Mouse (Mus musculus) olfactory bulb, adult 2 months (tissue): ENCODE measurements around the gene Grin3b. TPM values are rescaled to one million over a fixed set of nuclear protein-coding genes. Genes with fewer than 3 reads are reported as not detected.

ENCODE experiments used
- H3K27ac ChIP-seq: fragments of 200-500 bp; 2 replicates; pipeline ENCODE4 v1.5.1; 2012; ENCODE audit warnings: low read depth, low read length; ENCODE audit not compliant: insufficient read depth
- H3K4me1 ChIP-seq: fragments of 200-500 bp; 2 replicates; pipeline ENCODE4 v1.6.1; 2012; ENCODE audit warnings: low read length; ENCODE audit not compliant: control insufficient read depth, insufficient read depth
- H3K4me3 ChIP-seq: fragments of 200-500 bp; 2 replicates; pipeline ENCODE4 v1.5.1; 2012; ENCODE audit warnings: mild to moderate bottlenecking, low read depth, low read length, moderate library complexity; ENCODE audit not compliant: insufficient read depth
- CTCF ChIP-seq: fragments of 200-500 bp; IDR thresholded peaks from 2 replicates; pipeline ENCODE4 v1.5.1; 2012; ENCODE audit warnings: low read depth, mild to moderate bottlenecking, low read length, moderate library complexity; ENCODE audit not compliant: insufficient read depth
- POLR2A ChIP-seq: fragments of 200-500 bp; IDR thresholded peaks from 2 replicates; pipeline ENCODE4 v1.6.1; 2012; ENCODE audit warnings: mild to moderate bottlenecking, low read depth, low read length, moderate library complexity; ENCODE audit not compliant: insufficient read depth
- WGBS: fragments of 180-500 bp; shearing (Covaris S2); methylation state at CpG from one replicate; pipeline ENCODE4 v1.1.7; 2018; 5-methylcytosine and 5-hydroxymethylcytosine counted together
- polyA plus RNA-seq: library from polyadenylated mRNA; stranded (reverse); fragments of >200 nt; gene quantifications from 2 replicates; pipeline ENCODE4 v1.2.4, GENCODE M21; 2012; ENCODE audit warnings: low replicate concordance; ENCODE audit not compliant: missing spikeins, insufficient read depth, insufficient read length

Gene Grin3b
- polyA plus RNA-seq, 1 experiment: not detected

- WGBS: 6% methylated on average over 49 of the region's 49 CpGs
- H3K4me1 ChIP-seq: peaks cover 49% of the 10 kb centered on the region
- peak within 1 kb of the TSS; percentile 73 for H3K4me3 ChIP-seq
- H3K27ac ChIP-seq: peak within 1 kb of the TSS; percentile 98
- TF ChIP-seq CTCF (peak; percentile 67), POLR2A (peak; percentile 23; the same call in 1 of the 2 replicates)
These were observed 13.8 kb downstream of the Grin3b start, which contains the start of gene Tmem259 for GRCm38 (mm10) chr10:79984195-79984816. Gene Tmem259, minus strand, starts transcription at chr10:79984330.

- peak overlapping the region; percentile 98 for H3K27ac ChIP-seq
- WGBS: under 1% methylated on average over 22 of the region's 22 CpGs
- no peak; the same call in 1 of the 2 replicates for TF ChIP-seq POLR2A
- TF ChIP-seq CTCF: peak; percentile 4; the same call in 1 of the 2 replicates
- H3K4me1 ChIP-seq: peaks cover 47% of the 10 kb centered on the region
- H3K4me3 ChIP-seq: peak overlapping the region; percentile 73
These were observed 14.4 kb downstream of the Grin3b start for GRCm38 (mm10) chr10:79984871-79985270.

- peak overlapping the region; percentile 73 for H3K4me3 ChIP-seq
- 2% methylated on average over 35 of the region's 35 CpGs for WGBS
- peaks cover 46% of the 10 kb centered on the region for H3K4me1 ChIP-seq
- 0 out of 2 replicates have a peak, but pooled peaks have one; percentile 15 for TF ChIP-seq POLR2A
- TF ChIP-seq CTCF: no peak
- H3K27ac ChIP-seq: peak overlapping the region; percentile 95
These were observed 15.1 kb downstream of the Grin3b start for GRCm38 (mm10) chr10:79985334-79986231.

- peak overlapping the region; percentile 49 for H3K4me3 ChIP-seq
- WGBS: 26% methylated on average over 6 of the region's 6 CpGs
- H3K27ac ChIP-seq: peak overlapping the region; percentile 95
- peaks cover 39% of the 10 kb centered on the region for H3K4me1 ChIP-seq
- no peak for TF ChIP-seq CTCF
- TF ChIP-seq POLR2A: no peak
These were observed 15.8 kb downstream of the Grin3b start for GRCm38 (mm10) chr10:79986232-79986878.

GRCm38 (mm10) chr10:79986963-79987362, 16.4 kb downstream of the Grin3b start:
- Histone ChIP-seq H3K4me1 (peaks cover 35% of the 10 kb centered on the region), H3K27ac (no peak overlapping the region), H3K4me3 (no peak overlapping the region)
- TF ChIP-seq CTCF (peak; percentile 90), POLR2A (no peak)
- WGBS: 5% methylated on average over 11 of the region's 11 CpGs

GRCm38 (mm10) chr10:79987771-79988505, 17.4 kb downstream of the Grin3b start:
- WGBS: 19% methylated on average over 27 of the region's 27 CpGs
- Histone ChIP-seq H3K4me1 (peaks cover 27% of the 10 kb centered on the region), H3K27ac (no peak overlapping the region), H3K4me3 (peak overlapping the region; percentile 38)
- TF ChIP-seq CTCF (no peak), POLR2A (no peak)

GRCm38 (mm10) chr10:79988506-79989271, 18.2 kb downstream of the Grin3b start, which contains the start of gene Cnn2:
Gene Cnn2, plus strand, starts transcription at chr10:79988584.
- WGBS: 2% methylated on average over 59 of the region's 59 CpGs
- H3K4me1 ChIP-seq: peaks cover 20% of the 10 kb centered on the region
- TF ChIP-seq CTCF (no peak), POLR2A (no peak)
- H3K4me3 ChIP-seq: peak within 1 kb of the TSS; percentile 38
- no peak within 1 kb of the TSS for H3K27ac ChIP-seq

DNA sequence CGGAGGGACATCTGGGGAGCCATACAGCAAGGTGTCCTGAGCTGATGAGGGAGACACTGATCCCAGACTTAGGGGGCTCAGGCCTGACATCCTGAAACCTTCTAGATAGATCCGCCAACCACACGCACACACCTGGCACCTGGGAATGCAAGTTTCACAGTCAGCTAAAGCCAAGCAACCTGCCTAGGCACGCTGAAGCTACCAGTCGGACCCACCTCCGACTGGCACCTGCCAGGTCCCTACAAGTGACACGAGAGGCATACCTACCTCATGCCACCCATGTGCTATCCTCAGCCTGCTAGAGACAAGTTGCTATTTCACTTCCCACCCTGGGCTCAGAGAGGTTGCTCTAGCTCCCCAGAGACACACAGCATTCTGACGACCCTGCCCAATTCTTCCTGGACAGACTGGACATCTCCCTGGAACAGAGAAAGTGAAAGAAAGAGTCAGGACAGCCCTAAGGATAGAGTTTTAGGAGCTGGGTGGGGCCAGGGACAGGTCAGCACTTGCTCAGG, 18.8 kb downstream of the Grin3b start:
- Histone ChIP-seq H3K27ac (no peak overlapping the region), H3K4me3 (peak overlapping the region; percentile 38; the same call in 1 of the 2 replicates), H3K4me1 (peaks cover 20% of the 10 kb centered on the region)
- TF ChIP-seq CTCF (no peak), POLR2A (no peak)
- WGBS: 39% methylated on average over 8 of the region's 8 CpGs
